Mouse (Mus musculus): ENCODE measurements around the gene Trpm6. TPM values are rescaled to one million over a fixed set of nuclear protein-coding genes. Genes with fewer than 3 reads are reported as not detected.

Gene Trpm6
- polyA plus RNA-seq, 3 experiments from 2014 or later = 0.23 to 0.51 (median 0.46) TPM

DNA sequence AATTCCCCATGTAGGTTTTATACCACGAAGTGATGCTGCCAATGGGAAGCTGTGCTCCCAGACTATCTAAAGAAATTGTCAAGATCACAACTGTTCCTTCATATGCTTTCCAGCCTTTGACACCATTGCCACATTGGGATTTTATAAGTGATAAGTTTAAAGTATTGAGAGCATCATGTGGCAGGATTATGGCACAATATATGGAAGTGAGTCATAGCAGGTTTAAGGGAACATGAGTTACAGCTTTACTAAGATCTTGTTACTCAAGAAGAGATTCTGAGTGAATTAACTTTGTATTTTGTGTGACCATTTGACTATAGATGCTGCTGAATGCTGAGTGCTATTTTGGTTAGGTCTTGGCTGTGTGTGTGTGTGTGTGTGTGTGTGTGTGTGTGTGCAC, 21.8 kb downstream of the Trpm6 start:
- ATAC-seq = no peak

DNA sequence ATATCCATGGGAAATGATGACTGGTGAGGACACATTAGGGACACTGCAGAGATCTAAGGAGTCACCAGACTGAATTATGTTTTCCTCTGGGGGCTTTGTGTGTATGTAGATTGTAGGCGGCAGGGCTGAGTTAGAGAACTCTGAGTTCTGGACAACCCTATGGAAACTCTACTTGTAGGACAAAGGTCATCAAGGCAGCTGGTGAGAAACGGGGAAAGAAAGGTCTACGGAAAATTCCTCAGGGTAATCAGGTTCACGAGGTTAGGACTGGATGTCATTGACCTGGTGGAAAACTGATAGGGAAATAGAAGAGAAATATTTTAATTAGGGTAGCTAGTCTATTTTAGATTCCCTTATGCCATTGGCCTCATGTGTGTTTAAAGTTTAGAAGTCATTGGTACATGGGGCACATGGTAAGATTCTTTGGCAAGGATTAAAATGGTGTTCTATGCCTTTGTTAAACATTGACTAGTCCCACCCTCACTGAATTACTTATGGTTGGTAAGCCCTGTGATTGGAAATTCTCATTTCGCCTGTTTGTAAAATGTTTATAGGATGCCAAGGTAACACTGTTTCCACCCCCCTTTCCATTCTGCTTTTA, 23.2 kb downstream of the Trpm6 start:
- no peak for ATAC-seq

DNA sequence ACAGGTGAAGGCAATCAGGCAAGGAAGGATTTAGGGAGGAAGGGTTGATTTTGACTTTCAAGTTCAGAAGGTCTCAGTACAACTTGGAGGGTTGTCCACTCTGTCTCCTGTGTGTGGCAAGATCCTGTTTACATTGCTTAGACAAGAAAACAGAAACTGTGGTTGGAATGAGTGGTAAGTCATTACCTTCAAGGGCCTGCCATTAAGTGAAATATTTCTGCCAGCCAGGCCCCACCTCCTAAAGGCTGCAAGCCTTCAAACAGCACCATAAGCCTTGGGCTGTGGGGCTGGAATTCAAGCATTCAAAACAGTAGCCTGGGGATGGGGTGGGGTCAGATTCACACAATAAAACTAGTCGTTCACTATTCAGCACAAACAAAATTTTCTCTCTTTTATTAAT, 24.3 kb downstream of the Trpm6 start:
- no peak for ATAC-seq

DNA sequence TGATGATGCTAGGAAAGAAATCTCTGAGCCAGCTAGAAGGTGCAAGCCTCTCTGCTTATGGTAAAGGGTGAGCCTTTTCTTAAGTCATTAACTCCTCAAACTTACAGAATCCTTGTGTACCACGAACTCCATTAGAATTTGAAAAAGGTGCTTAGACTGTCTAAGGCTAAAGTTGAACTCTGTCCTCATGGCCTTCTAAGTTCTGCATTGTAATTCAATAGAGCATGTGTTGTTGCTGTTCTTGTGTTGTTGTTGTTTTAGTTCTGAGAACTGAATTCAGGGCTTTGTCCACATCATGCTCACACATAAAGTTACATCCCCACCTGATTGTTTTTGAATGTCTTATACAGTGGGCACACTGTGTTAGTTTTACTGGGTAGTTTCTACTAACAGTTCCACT, 49.9 kb downstream of the Trpm6 start:
- ATAC-seq = no peak

DNA sequence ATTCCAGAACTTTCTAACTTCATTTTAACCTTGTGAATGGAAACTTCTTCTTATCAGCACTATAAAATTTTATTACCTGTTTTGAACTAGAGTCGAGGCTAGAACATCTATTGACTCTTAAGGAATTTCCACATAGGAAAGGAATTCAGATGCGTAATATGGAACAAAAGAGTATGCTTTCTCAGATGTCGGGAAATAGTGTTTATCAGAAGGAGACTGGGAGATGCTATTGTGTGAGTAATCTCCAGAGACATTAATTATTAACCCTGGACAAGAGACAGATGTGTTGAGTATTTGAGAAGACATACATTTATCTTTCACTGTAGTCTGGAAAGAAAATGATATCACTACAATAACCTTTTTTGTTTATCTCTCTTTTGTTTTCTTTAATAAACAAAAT, 61.5 kb downstream of the Trpm6 start:
- ATAC-seq = no peak

DNA sequence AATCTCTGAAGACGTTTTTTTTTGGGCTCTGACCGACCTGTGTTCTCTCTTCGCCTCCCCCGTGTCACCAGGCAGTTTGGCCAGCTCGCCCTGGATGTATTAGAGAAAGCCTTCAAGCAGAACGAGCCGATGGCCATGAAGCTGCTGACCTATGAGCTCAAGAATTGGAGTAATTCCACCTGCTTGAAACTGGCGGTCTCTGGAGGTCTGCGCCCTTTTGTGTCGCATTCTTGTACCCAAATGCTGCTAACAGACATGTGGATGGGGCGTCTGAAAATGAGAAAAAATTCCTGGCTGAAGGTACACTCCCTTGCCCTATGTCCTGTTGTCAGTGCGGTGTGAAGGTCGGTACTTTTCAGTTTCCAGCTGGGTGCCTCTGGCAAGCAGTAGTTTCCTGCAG, 65.4 kb downstream of the Trpm6 start:
- ATAC-seq = no peak

DNA sequence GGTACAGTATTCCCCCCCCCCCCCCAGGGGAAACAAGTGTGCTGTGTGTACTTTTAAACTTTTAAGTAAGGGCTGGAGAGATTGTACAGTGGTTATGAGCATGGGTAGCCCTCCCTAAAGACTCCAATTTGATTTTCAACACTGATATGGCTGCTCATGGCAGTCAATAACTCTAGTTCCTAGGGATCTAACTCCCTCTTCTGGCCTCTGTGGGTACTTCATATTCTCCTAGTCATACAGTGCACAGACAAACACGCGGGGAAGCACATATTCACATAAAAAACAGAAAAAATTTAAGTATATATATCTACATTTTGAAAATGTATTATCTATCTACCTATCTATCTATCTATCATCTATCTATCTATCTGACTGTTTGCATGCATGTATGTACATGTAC, 67.6 kb downstream of the Trpm6 start:
- ATAC-seq = no peak

DNA sequence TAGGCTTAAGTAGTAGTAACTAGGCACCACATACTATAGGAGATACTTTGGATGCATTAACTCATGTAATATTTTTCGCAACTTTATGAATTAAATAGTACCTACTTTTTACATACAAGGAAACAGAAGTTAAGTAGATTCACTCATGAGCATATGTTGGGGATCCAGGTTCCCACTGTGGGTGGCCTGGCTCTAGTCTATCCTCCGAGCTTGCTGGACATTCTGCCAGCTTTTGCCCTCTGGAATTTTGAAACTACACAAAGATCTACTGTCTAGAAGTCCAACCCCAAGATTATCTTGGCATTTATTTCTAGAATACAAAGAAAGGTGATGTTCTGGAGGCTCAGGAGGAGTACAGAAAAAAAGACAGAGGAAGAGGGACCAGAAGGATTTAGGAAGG, 78.8 kb downstream of the Trpm6 start:
- ATAC-seq = no peak

DNA sequence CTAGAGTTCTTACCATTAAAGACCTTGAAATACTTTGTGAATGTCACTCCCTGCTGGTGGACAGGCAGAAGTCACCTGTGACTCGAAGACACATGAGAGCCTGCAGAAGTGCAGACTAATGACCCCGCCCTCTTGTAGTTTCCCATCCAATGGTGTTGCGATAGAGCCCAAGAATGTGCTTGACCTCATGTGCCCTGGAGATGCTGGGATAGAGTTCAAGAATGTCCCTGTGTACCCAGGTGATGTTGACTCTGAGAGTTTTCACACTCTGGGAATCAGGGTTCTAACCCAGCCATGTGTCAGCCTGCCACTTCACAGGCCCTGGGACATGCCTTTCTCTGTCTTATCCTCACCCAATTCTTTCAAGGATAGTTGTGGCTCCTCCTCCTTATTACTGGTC, 81.4 kb downstream of the Trpm6 start:
- no peak for ATAC-seq

DNA sequence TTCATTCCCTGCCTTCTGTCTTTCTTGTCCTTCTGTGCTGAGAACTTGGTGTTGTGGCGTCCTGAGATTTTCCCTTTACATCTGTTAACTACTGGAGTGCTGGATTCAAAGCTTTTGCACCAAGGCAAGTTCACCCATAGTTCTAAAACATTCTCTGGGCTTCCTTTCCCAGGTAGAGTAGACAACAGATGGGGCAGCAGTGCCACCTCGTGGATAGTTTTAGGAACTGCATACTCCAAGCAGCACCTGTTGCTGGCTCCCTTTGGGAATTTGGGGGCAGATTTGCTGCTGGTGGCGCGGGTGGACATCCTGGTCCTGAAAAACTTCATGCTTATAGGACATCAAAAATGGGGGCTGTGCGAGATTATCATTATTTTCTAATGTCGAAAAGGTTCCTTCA, 85.2 kb downstream of the Trpm6 start:
- ATAC-seq = peak; percentile 61

DNA sequence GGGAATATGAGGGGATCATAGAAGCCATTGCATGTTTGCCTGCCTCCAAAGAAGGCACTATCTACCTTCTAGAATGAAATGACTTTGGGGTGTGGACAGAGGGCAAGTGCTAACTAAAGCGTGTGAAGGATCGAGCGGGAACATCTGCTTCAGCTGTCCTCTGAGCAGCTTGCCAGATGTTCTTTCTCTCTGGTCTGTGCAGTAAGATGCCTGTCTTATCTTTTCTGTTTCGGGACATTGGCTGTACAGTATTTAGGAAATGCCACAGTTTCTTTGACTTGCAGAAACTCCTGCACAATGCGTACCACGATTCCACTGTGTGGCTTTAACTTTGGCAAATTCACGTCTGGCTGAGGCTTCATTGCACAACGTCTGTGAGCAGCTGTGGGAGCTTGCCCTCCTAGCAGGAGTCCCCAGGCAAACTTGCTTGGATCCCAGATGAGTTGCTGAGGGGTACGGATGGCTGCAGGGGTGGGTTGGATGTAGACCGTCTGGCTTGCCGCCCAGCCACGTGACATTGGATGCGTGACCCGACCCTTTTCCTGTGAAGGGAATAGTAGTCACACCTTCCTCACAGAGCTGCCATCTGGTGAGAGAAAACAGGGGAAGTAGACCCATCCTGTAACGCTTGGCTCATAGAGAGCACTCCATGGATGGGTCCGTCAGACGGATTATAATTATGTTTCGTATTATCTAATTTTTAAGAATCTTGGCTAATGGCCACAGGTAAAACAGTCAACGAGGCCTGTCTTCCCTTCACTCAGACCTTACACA, 92.2 kb downstream of the Trpm6 start:
- no peak for ATAC-seq

DNA sequence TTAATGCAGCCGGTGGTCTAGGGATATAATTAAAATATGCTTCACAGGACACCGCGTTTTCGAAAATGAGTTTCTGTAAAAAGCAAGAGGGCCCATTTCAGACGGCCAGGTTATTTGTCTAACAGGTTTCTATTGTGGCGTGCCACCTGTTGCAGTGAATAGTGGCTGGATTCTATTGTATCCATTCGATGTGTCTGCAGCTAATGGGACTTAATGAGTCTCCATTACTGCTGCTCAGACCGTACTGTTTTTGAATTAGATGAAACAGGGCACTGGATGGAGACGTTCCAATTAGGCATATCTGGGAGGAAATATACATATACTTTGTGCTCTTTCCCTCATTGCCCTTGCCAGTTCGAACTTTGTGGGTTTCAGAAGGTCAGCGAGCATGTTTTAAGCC, 92.8 kb downstream of the Trpm6 start:
- no peak for ATAC-seq

DNA sequence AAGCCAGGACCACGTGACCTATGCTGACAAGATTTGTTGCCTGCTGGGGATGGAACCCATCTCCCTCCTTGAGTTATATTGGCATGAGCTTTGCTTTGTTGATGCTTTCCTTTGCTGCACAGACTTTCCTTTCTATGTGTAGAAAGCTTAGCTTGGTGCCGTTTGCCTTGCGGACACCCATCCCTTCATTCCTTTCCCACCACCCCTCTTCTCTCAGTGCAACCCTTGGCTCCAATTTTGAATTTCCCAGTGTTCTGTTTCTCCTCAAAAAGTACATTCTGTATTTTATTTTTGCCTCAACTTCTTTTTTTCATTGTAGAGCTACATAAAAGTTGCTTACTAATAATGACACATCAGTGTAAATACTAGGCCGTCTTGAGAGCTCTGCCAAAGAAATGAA, 96.6 kb downstream of the Trpm6 start:
- no peak for ATAC-seq

DNA sequence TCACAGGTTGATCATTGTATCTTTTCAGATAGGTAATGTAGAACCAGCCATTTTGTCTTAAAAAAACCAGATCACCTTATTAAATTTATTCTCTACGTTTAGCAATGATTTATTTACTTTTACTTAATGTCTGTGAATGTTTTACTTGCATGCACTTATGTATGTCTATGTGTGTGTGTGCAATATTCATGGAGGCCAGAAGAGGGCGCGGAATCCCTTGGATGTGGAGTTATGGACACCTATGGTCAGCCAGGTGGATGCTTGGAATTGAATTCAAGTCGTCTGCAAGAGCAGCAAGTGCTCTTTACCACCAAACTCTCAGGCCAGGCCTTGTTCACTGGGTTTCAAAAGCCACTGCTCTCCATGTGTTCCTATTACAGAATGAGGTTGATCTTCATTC, 118.5 kb downstream of the Trpm6 start:
- no peak for ATAC-seq

DNA sequence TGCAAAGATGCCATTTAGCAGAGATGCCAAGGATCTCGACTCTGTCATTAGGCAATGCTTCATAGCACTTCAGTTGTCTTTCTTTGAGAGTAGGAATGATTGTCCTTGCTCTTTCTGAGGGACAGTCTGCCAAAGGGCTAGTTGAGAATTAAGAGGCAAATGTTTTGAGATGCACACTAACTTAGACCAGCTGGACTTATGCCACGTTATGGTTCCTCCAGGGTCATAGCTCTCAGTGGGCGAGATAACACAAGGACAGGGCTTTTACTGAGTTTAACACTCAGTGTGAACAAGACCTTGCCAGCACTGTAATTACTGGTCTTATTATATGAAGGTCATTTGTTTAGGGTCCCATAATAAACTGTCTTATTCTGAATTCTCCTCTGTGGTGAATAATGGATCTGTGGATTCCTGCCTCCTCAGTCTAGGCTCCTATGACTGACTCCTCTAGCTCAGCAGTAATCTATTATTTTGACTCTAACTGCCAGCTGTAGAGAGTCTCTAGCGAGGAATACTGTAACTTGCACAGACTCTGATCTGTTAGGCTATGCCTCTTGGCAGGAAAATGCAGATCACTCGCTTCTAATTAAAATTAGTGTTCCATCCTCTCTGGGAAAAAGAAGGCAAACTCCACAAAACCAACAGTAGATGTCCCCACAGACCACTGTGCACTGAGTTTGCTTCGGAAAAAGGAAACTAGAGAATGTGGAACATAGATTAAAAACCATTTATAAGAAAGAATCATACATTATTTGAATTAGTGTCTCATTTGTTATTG, 123.2 kb downstream of the Trpm6 start:
- no peak for ATAC-seq

DNA sequence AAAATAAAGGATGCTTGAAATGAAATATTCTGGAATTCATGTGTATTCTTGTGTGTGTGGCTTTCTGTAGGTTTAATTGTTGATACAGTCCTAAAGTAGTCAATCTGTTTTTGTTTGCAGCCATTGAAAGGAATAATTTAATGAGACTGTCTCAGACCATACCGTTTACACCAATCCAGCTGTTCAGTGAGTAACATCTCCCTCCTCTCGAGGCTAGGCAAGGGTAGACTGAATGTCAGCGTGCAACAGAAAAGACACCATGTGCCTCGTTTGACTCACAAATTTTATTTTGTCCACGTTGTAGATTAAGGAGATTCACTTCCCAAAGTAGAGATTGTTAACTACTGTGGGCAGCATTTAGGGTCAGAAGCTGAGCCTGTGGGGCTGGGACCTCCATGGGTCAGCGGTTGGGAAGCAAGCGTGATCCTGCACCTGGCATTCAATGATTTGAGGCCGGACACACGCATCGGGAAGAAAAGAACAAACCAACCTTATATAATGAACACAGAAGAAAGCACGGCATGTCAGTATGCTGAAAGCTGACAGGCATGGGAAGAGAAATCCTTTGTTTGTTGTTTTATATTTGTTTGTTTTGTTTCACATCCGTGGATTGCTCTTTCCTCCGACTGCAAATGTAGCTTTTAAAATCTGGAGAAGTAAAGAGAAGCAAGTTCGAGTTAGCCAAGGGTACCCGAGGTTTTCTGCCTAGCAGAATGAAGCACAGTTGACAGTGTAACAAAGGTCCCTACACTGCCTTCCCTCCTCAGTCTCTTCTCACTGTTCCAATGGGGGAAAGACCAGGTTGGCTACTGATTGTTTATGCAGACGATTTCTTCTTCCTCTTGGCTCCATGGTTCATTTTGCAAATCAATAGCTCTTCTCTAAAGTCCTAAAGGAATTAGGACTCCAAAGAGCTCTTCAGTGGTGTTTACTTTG, 124.2 kb downstream of the Trpm6 start:
- no peak for ATAC-seq

DNA sequence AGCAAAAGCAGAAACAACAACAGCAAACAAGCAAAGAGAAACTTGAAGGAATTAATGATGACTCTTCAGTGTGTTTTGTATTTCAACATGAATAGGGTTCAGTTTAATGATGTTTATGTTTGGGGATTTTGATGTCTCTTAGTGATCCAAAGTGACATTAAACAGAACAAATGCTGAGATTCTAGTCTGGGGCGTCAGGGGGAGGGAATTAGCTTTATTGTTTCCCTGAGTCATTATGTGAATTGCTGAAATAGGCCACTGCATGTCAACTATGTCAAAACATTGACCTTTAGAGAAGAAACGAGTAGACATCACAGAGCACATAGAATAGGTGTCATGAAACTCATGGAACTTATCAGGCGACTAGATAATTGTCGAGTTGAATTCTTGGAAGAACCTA, 129.5 kb downstream of the Trpm6 start:
- no peak for ATAC-seq

DNA sequence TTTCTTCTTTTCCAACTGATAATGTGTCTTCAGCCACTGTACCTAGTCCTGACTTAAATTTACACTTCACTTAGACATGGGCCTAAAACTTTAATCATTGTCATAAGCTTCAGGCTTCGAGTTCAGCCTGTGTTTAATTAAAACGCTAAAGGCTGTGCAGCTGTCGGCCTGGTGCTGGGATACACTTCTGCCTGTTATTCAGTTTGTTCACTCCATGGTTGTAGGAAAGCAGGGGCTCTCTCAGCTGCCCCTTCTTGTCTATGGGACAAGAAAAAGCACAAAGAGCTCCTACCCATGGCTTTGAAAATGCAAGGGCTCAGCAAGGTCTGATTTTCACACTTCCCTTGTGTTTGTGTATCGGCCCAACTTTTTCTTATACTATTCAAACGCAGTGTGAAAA, 131.4 kb downstream of the Trpm6 start:
- no peak for ATAC-seq

DNA sequence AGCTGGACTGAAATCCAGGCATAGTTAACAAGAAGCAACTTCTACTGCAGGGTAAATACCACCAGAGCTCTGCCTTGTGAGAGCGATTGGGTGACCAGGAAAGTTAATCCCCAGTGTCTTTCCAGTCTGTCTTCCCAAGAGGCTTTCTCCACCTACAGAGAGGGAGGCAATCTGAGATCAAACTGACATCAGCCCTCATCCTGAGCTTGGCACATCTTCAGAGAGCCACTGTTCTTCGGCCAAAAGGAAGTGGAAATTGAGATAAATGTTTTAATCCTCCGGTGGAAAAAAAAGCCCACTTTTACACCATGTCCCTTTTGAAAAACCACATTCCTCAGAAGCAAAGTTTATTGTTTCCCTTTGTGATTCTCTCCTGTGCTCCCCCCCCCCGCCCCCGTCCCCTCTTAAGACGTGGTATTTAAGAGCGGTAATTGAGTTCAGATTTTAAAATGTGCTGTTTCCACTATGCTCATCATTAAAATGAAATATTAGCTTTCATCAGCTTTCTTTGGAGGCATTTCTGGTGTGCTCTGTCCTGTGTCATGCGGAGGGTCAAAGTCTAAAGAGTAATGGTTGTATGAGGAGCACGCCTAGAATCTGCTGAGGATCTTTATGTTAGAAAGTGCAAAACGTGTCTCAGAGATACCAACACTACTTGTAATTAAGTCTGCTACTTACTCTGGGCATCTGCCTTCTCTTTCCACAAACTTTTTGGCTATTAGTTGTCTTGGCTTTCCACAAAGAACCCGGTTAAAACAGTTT, 138.0 kb downstream of the Trpm6 start:
- no peak for ATAC-seq

DNA sequence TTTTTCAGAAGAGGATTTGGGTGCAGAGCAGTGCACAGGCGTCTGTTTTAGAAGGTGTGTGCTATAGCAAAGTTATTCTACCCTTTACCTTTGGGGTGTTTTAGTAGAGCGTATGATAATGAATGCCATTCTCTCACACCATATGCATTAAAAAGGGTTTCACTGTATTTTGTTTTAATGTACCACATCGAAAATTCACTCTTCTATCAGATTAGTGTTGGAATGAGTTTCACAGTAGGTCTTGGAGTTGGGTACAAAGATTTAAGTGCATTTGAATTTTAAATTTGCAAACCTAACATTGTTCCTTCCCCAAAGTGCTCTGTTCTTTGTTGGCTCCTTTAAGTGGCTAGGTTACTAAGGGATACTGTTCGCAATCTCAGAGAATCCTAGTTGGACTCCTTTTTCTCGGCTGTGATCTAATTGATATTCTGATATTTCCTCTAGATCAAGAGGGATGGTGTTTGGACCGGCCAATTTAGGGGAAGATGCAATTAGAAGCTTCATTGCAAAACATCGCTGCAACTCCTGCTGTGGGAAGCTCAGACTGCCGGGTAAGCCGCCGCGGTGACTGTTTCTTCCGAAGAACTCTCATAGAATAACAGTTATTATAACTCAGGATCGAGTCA, 138.8 kb downstream of the Trpm6 start:
- ATAC-seq = no peak

DNA sequence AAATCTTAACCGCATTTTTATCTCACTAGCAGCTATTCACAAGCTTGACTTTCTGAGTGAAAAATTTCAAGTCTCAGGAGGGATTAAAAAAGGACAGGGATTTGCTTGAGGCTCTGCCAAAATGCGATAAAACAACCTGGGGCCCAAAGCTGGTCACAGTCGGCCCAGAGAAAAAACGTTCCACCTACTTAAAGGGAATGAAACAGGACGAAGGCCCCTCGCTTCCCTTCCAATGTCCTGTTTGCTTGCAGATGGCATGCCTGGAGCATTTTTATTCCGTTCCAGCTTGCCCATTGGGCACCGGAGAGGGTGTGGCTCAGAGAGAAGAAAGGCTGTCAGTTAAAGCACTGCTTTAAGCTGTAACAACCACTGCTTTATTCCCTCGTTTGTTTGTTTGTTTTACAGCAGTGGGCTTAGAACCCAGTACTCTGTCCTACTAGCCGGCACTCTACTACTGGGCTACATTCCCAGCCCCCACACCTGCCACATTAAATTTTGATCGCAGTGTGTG, 139.4 kb downstream of the Trpm6 start:
- no peak for ATAC-seq
